Mouse (Mus musculus): ENCODE data around the gene Hist1h2bk.

DNA sequence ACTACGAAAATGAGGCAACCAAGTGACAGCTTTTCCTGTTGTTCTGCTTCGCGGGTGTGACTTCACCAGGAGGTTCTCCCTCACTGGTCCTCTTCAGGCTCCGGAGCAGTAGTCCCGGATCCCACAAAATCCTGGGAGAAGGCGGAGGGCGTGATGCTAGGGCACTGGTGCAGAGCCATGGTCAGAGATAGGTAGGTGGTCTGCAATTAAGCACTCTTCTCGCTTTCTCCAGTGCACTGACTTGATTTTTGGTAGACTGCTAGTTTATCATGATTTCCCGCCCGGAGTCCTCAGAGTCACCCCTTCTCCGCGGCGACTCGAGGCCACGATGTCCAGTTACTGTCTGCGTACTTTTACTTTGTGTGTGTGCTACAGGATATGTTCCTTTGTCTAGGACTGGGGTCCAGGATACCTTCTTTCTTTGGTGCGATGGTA is 21.2 kb upstream of the Hist1h2bk start:
- TF ChIP-seq CTCF (IDR thresholded peaks at IDR 0.05; ENCODE audit: extremely low read depth, insufficient read depth, insufficient read length, insufficient replicate concordance) (no peak), POLR2A (IDR thresholded peaks at IDR 0.05; ENCODE audit: low read depth, low read length) (no peak)

All from spleen, adult 2 months (tissue).